Mouse (Mus musculus): ENCODE measurements around the gene Eif4enif1. TPM values are rescaled to one million over a fixed set of nuclear protein-coding genes. Genes with fewer than 3 reads are reported as not detected.

Gene Eif4enif1
- polyA plus RNA-seq, 1 experiment from 2014 or later = 75.0 TPM

DNA sequence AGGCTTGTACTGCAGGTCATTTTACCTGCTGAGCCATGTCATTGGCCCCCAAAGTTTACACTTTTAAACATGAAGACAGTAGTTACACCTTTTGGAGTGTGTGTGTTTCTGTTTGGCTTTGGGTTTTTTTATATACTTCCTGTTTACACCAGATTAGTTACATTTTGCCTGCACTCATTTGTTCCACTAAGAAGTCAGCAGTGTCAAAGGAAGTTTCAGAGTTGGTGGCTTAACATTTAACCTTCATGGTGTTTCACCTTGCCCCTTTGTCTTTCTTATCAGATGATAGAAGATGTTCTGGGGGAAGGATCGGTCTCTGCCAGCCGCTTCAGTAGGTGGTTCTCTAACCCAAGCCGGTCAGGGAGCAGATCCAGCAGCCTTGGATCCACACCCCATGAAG, 24.9 kb downstream of the Eif4enif1 start:
- ATAC-seq (replicated peaks; ENCODE audit: low FRiP score) (no peak), DNase-seq (ENCODE audit: low spot score) (no peak)
- peaks cover 14% of the 10 kb centered on the region; the same call in 1 of the 2 replicates for H3K36me3 ChIP-seq (ENCODE audit: control insufficient read depth, insufficient read depth, low read length)
- no peak overlapping the region for H3K27ac ChIP-seq (ENCODE audit: low read depth, low read length)
- H3K4me2 ChIP-seq (ENCODE audit: low read depth, low read length, severe bottlenecking) = no peak overlapping the region
- no peaks in the 10 kb centered on the region for H3K9me3 ChIP-seq (ENCODE audit: control insufficient read depth, low read length)
- WGBS = 98% methylated on average over 3 of the region's 3 CpGs
- no peaks in the 10 kb centered on the region for H3K27me3 ChIP-seq (ENCODE audit: control insufficient read depth, insufficient read depth, low read length)
- no peaks in the 10 kb centered on the region for H3K4me1 ChIP-seq (replicated peaks; ENCODE audit: control insufficient read depth, insufficient read depth, low read length)
- H3K9ac ChIP-seq (ENCODE audit: low read length) = no peak overlapping the region
- H3K4me3 ChIP-seq (ENCODE audit: low read depth, low read length) = no peak overlapping the region

GRCm38 (mm10) chr11:3232248-3232647, 30.1 kb downstream of the Eif4enif1 start:
- ATAC-seq (replicated peaks; ENCODE audit: low FRiP score) (no peak), DNase-seq (ENCODE audit: low spot score) (no peak)
- WGBS = 92% methylated on average over 3 of the region's 3 CpGs
- Histone ChIP-seq H3K9me3 (ENCODE audit: control insufficient read depth, low read length) (no peaks in the 10 kb centered on the region), H3K27me3 (ENCODE audit: control insufficient read depth, insufficient read depth, low read length) (no peaks in the 10 kb centered on the region), H3K4me1 (replicated peaks; ENCODE audit: control insufficient read depth, insufficient read depth, low read length) (no peaks in the 10 kb centered on the region), H3K36me3 (ENCODE audit: control insufficient read depth, insufficient read depth, low read length) (peaks cover 15% of the 10 kb centered on the region), H3K9ac (ENCODE audit: low read length) (no peak overlapping the region), H3K4me2 (ENCODE audit: low read depth, low read length, severe bottlenecking) (no peak overlapping the region), H3K4me3 (ENCODE audit: low read depth, low read length) (no peak overlapping the region), H3K27ac (ENCODE audit: low read depth, low read length) (no peak overlapping the region)

- DNase-seq (ENCODE audit: low spot score) = no peak
- no peak overlapping the region for H3K27ac ChIP-seq (ENCODE audit: low read depth, low read length)
- ATAC-seq (replicated peaks; ENCODE audit: low FRiP score) = no peak
- no peak overlapping the region for H3K9ac ChIP-seq (ENCODE audit: low read length)
- no peak overlapping the region for H3K4me3 ChIP-seq (ENCODE audit: low read depth, low read length)
- peaks cover 19% of the 10 kb centered on the region for H3K36me3 ChIP-seq (ENCODE audit: control insufficient read depth, insufficient read depth, low read length)
- no peaks in the 10 kb centered on the region for H3K9me3 ChIP-seq (ENCODE audit: control insufficient read depth, low read length)
- H3K4me1 ChIP-seq (replicated peaks; ENCODE audit: control insufficient read depth, insufficient read depth, low read length) = no peaks in the 10 kb centered on the region
- no peak overlapping the region for H3K4me2 ChIP-seq (ENCODE audit: low read depth, low read length, severe bottlenecking)
- 97% methylated on average over 4 of the region's 4 CpGs for WGBS
- no peaks in the 10 kb centered on the region for H3K27me3 ChIP-seq (ENCODE audit: control insufficient read depth, insufficient read depth, low read length)
These were observed 31.5 kb downstream of the Eif4enif1 start for GRCm38 (mm10) chr11:3233704-3234103.

DNA sequence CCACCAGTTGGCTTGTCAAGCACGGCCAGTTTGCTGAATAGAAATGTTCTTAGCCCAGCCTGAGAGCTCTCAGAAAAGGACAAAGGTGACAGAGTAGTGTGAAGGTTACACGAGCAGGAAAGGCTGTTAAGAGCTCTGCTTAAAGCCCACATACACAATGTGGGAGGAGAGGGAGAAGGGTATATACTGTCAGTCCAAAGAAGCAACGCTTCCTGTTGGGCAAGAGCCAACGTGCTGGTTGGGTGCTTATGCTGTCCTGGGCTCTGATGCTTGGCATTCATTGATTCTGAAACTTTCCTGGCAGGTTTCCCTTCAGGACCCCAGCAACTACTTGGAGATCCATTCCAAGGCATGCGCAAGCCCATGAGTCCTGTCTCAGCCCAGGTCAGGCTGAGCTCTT, 33.1 kb downstream of the Eif4enif1 start:
- ATAC-seq (replicated peaks; ENCODE audit: low FRiP score) (no peak), DNase-seq (ENCODE audit: low spot score) (no peak)
- H3K9me3 ChIP-seq (ENCODE audit: control insufficient read depth, low read length) = no peaks in the 10 kb centered on the region
- no peak overlapping the region for H3K4me2 ChIP-seq (ENCODE audit: low read depth, low read length, severe bottlenecking)
- no peak overlapping the region for H3K27ac ChIP-seq (ENCODE audit: low read depth, low read length)
- no peaks in the 10 kb centered on the region for H3K27me3 ChIP-seq (ENCODE audit: control insufficient read depth, insufficient read depth, low read length)
- WGBS = 93% methylated on average over 5 of the region's 5 CpGs
- H3K4me3 ChIP-seq (ENCODE audit: low read depth, low read length) = no peak overlapping the region
- H3K4me1 ChIP-seq (replicated peaks; ENCODE audit: control insufficient read depth, insufficient read depth, low read length) = no peaks in the 10 kb centered on the region
- H3K36me3 ChIP-seq (ENCODE audit: control insufficient read depth, insufficient read depth, low read length) = peaks cover 19% of the 10 kb centered on the region
- no peak overlapping the region for H3K9ac ChIP-seq (ENCODE audit: low read length)

DNA sequence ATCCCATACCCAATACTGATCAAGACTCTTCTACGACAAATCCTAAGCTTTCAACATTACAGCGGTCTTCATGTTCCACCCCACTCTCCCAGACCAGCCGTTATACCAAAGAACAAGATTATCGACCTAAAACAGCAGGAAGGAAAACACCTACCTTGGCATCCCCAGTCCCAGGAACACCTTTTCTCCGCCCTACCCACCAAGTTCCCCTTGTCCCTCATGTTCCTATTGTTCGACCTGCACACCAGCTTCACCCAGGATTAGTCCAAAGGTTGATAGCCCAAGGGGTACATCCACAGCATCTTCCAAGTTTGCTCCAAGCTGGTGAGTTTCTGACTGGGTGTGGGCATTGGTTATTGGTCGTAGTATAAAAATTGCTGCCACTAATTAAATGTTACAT, 40.2 kb downstream of the Eif4enif1 start:
- no peaks in the 10 kb centered on the region for H3K4me1 ChIP-seq (replicated peaks; ENCODE audit: control insufficient read depth, insufficient read depth, low read length)
- no peak for ATAC-seq (replicated peaks; ENCODE audit: low FRiP score)
- no peaks in the 10 kb centered on the region for H3K27me3 ChIP-seq (ENCODE audit: control insufficient read depth, insufficient read depth, low read length)
- 92% methylated on average over 7 of the region's 7 CpGs for WGBS
- no peak overlapping the region for H3K9ac ChIP-seq (ENCODE audit: low read length)
- no peak overlapping the region for H3K4me2 ChIP-seq (ENCODE audit: low read depth, low read length, severe bottlenecking)
- H3K27ac ChIP-seq (ENCODE audit: low read depth, low read length) = no peak overlapping the region
- peaks cover 2% of the 10 kb centered on the region; the same call in 1 of the 2 replicates for H3K9me3 ChIP-seq (ENCODE audit: control insufficient read depth, low read length)
- H3K36me3 ChIP-seq (ENCODE audit: control insufficient read depth, insufficient read depth, low read length) = peaks cover 35% of the 10 kb centered on the region
- no peak for DNase-seq (ENCODE audit: low spot score)
- H3K4me3 ChIP-seq (ENCODE audit: low read depth, low read length) = no peak overlapping the region

- Histone ChIP-seq H3K9me3 (ENCODE audit: control insufficient read depth, low read length) (peaks cover 2% of the 10 kb centered on the region; the same call in 1 of the 2 replicates), H3K36me3 (ENCODE audit: control insufficient read depth, insufficient read depth, low read length) (peaks cover 31% of the 10 kb centered on the region), H3K4me1 (replicated peaks; ENCODE audit: control insufficient read depth, insufficient read depth, low read length) (no peaks in the 10 kb centered on the region), H3K27me3 (ENCODE audit: control insufficient read depth, insufficient read depth, low read length) (no peaks in the 10 kb centered on the region), H3K4me3 (ENCODE audit: low read depth, low read length) (no peak overlapping the region), H3K9ac (ENCODE audit: low read length) (no peak overlapping the region), H3K27ac (ENCODE audit: low read depth, low read length) (no peak overlapping the region), H3K4me2 (ENCODE audit: low read depth, low read length, severe bottlenecking) (no peak overlapping the region)
- ATAC-seq (replicated peaks; ENCODE audit: low FRiP score) (no peak), DNase-seq (ENCODE audit: low spot score) (no peak)
- WGBS = 82% methylated on average over 4 of the region's 4 CpGs
These were observed 41.6 kb downstream of the Eif4enif1 start for GRCm38 (mm10) chr11:3243771-3244170.

DNA sequence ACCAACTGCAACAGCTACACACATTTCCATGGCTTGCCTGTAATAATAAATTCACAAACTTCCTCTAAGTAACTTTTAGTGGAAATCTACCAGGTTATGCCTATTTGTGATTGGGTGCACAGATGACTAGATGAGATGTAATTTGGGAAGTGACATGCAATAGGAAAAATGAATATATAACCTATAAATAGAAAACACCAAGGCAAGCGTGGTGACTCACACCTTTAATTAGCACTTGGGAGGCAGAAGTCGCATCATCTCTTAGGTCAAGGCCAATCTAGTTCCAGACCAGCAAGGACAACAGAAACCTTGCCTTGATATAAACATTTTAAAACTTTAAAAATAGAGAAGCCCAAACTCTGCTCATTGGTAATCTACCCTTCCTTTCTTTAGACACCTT, 45.2 kb downstream of the Eif4enif1 start:
- Histone ChIP-seq H3K9me3 (ENCODE audit: control insufficient read depth, low read length) (no peaks in the 10 kb centered on the region), H3K4me3 (ENCODE audit: low read depth, low read length) (no peak overlapping the region), H3K27me3 (ENCODE audit: control insufficient read depth, insufficient read depth, low read length) (no peaks in the 10 kb centered on the region), H3K36me3 (ENCODE audit: control insufficient read depth, insufficient read depth, low read length) (peaks cover 26% of the 10 kb centered on the region), H3K27ac (ENCODE audit: low read depth, low read length) (no peak overlapping the region), H3K4me2 (ENCODE audit: low read depth, low read length, severe bottlenecking) (no peak overlapping the region), H3K4me1 (replicated peaks; ENCODE audit: control insufficient read depth, insufficient read depth, low read length) (no peaks in the 10 kb centered on the region), H3K9ac (ENCODE audit: low read length) (no peak overlapping the region)
- 98% methylated on average over 2 of the region's 2 CpGs for WGBS
- no peak for ATAC-seq (replicated peaks; ENCODE audit: low FRiP score)
- DNase-seq (ENCODE audit: low spot score) = no peak

DNA sequence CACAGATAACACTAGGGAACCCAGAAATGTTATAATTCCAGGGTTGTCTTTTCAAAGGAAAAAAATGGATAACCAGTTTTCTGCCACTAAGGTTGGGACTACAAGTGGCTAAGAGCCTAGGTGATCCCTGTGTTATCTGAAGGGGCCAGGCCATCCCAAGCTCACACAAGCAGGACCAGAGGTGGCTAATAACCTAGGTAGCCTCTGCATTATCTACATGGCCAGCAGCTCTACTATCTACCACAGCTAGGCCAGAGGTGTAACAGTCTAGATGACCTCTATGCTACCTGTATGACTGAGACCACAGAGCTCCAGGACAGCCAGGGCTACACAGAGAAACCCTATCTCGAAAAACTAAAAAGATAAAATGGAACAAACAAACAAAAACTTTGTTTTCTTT, 57.3 kb downstream of the Eif4enif1 start:
- WGBS = 91% methylated on average over 1 of the region's 1 CpGs
- Histone ChIP-seq H3K4me1 (replicated peaks; ENCODE audit: control insufficient read depth, insufficient read depth, low read length) (no peaks in the 10 kb centered on the region), H3K4me3 (ENCODE audit: low read depth, low read length) (no peak overlapping the region), H3K27ac (ENCODE audit: low read depth, low read length) (no peak overlapping the region), H3K9ac (ENCODE audit: low read length) (no peak overlapping the region), H3K9me3 (ENCODE audit: control insufficient read depth, low read length) (no peaks in the 10 kb centered on the region), H3K36me3 (ENCODE audit: control insufficient read depth, insufficient read depth, low read length) (peaks cover 26% of the 10 kb centered on the region), H3K4me2 (ENCODE audit: low read depth, low read length, severe bottlenecking) (no peak overlapping the region), H3K27me3 (ENCODE audit: control insufficient read depth, insufficient read depth, low read length) (no peaks in the 10 kb centered on the region)
- DNase-seq (ENCODE audit: low spot score) (no peak), ATAC-seq (replicated peaks; ENCODE audit: low FRiP score) (no peak)

DNA sequence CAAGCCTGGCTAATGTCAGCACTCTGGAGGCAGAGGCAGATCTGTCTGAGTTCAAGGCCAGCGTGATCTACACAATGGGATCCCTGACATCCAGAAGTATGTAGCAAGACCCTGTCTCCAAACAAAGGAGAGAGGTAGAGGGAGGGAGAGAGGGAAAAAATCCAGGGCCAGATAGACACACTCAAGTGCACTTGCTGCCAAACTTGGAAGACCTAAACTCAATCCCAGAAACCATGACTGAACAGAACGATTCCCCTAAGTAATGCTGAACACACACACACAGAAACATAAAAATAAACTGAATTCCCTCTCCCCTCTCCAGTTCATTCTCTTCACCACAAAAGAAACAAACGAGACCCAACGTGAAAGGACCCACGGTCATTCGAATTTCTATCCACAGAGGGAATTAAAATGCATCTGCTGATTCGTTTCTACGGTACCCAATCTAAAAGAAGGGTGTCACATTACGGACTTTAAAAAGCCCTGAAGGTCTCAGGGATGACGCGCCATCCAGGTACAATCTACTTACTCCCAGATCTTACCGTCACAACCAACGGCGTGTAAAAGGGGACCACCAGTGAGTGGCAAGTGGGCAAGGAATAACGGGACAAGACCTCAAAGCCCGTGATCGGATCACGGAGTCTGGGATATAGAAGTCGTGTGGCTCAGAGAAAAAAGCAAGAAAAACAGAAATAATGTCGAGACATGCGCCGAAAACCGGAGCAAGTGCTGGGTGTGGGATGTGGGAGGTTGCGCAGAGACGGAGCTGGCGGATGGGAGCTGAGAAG, 63.3 kb downstream of the Eif4enif1 start:
- ATAC-seq (replicated peaks; ENCODE audit: low FRiP score) (peak; percentile 6; the same call in 1 of the 2 replicates), DNase-seq (ENCODE audit: low spot score) (no peak)
- Histone ChIP-seq H3K4me1 (replicated peaks; ENCODE audit: control insufficient read depth, insufficient read depth, low read length) (no peaks in the 10 kb centered on the region), H3K36me3 (ENCODE audit: control insufficient read depth, insufficient read depth, low read length) (peaks cover 15% of the 10 kb centered on the region), H3K9me3 (ENCODE audit: control insufficient read depth, low read length) (no peaks in the 10 kb centered on the region), H3K27me3 (ENCODE audit: control insufficient read depth, insufficient read depth, low read length) (no peaks in the 10 kb centered on the region), H3K9ac (ENCODE audit: low read length) (peak overlapping the region; percentile 97), H3K27ac (ENCODE audit: low read depth, low read length) (peak overlapping the region; percentile 92), H3K4me2 (ENCODE audit: low read depth, low read length, severe bottlenecking) (peak overlapping the region; percentile 70), H3K4me3 (ENCODE audit: low read depth, low read length) (peak overlapping the region; percentile 78)
- under 1% methylated on average over 26 of the region's 26 CpGs for WGBS
